Mouse (Mus musculus): ENCODE data around the gene 4931414P19Rik. TPM values are rescaled to one million over a fixed set of nuclear protein-coding genes. Genes with fewer than 3 reads are reported as not detected.
A peak's percentile ranks its signal among the peaks of the same experiment; 100 is the strongest.

The 4931414P19Rik gene
- polyA plus RNA-seq, 1 experiment from 2014 or later, result 8.3 TPM

DNA sequence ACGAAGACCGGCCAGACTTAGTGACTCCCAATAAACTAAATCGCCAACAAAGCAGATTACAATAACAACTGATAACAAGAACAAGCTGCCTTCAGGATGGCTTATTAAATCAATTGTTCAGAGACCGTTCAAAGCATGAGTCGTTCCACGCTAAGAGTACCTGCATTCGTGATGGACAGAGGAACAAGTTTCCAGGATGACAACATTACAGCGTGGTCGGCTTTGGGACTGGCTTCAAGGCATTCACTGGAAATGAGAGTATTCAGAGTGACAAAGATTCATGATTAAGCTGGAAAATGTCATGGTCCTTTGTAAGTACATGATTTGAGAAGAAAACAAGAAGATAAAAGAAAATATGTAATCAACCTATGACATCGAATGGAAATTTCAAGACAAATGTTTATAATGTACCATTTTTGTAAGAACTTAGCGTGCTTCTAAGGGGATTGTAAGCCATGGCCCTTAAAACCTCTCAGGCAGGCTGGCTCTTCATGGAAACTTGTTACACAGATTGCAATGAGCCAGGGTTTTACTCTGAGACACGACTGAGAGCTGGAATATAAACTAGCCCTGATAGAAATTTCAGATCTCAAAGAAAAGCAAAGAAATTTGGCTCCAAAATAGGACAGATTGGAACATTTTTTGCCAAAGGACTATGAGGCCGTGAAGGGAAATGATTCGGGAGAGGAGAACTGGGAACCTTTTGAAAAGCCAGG is 45.1 kb downstream of the 4931414P19Rik start:
- no peaks in the 10 kb centered on the region for H3K4me1 ChIP-seq (ENCODE audit: control insufficient read depth, insufficient read depth, low read length)
- H3K4me3 ChIP-seq (ENCODE audit: low read depth, low read length), result no peak overlapping the region
- WGBS, result 80% methylated on average over 14 of the region's 14 CpGs
- no peak overlapping the region for H3K9ac ChIP-seq (replicated peaks; ENCODE audit: low read depth, low read length)
- H3K9me3 ChIP-seq (ENCODE audit: control insufficient read depth, low read depth, low read length), result no peaks in the 10 kb centered on the region
- ATAC-seq (ENCODE audit: insufficient number of reproducible peaks, insufficient read depth, low FRiP score, low read depth), result no peak
- no peak overlapping the region for H3K4me2 ChIP-seq (replicated peaks; ENCODE audit: low read depth, low read length)
- no peaks in the 10 kb centered on the region for H3K27me3 ChIP-seq (ENCODE audit: control insufficient read depth, insufficient read depth, low read length)
- H3K36me3 ChIP-seq (ENCODE audit: control insufficient read depth, insufficient read depth, low read length), result no peaks in the 10 kb centered on the region
- no peak overlapping the region for H3K27ac ChIP-seq (ENCODE audit: low read length)

DNA sequence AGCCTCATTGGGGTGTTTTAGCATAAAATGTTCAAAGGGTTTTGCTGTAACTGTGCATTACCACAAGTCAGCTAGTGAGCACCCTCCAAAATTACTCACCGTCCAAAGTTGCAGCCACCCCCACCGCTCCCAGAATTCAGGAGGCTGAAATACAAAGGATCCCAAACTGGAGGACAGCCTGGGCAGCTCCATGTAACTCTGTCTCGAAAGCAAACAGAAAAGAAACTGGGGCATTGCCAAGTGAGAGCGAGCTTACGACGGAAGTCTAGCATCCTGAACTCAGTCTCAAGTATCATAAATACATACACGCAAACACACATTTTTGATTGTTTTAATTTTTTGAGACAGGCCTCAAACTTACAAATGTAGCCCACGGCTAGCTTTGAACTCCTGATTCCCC is 48.5 kb downstream of the 4931414P19Rik start:
- no peak overlapping the region for H3K4me2 ChIP-seq (replicated peaks; ENCODE audit: low read depth, low read length)
- H3K27ac ChIP-seq (ENCODE audit: low read length), result no peak overlapping the region
- no peak for ATAC-seq (ENCODE audit: insufficient number of reproducible peaks, insufficient read depth, low FRiP score, low read depth)
- H3K4me3 ChIP-seq (ENCODE audit: low read depth, low read length), result no peak overlapping the region
- no peaks in the 10 kb centered on the region for H3K9me3 ChIP-seq (ENCODE audit: control insufficient read depth, low read depth, low read length)
- WGBS, result 73% methylated on average over 8 of the region's 8 CpGs
- H3K4me1 ChIP-seq (ENCODE audit: control insufficient read depth, insufficient read depth, low read length), result peaks cover 5% of the 10 kb centered on the region; the same call in 1 of the 2 replicates
- H3K36me3 ChIP-seq (ENCODE audit: control insufficient read depth, insufficient read depth, low read length), result no peaks in the 10 kb centered on the region
- no peak overlapping the region for H3K9ac ChIP-seq (replicated peaks; ENCODE audit: low read depth, low read length)
- H3K27me3 ChIP-seq (ENCODE audit: control insufficient read depth, insufficient read depth, low read length), result no peaks in the 10 kb centered on the region

DNA sequence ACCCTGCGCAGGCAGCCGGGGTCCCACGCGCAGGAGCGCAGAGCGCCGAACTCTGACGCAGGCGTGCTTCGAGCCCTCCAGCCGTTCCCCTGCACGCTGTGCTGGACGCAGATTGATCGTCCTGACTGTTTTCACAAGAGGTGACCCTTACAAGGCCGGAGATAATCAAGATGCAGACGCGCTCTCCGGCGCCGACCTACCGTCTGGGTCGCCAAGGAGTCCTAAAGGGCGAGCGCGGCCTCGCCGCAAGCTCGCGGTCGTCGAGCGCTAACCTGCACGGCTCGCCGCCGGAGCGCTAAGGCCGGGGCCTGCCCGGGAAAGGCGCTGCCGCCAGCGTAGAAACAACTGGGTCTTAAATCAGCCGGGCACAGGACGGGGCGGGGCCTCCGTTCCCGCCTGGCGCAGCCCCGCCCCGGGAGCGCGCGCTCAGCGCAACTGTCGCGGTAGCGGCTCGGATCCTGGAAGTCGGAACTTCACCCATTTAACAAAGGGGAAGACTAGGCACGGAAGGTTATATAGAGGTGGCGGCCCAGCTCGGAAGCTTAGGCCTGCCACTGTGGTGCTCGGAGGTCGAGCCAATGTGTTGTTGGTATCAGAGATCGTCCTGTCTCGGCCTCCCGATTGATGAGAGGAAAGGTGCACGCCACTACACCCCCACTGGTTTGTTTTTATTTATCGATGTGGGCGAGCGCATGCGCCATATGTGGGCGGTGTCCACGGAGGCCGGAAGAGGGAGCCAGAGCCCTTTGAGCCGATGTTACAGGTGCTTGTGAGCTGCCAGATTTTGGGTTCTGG is 51.6 kb downstream of the 4931414P19Rik start, which contains the start of gene Haus4:
Haus4 (minus strand) TSS at position 642 of the 795 bp plus-strand sequence.
- H3K27ac ChIP-seq (ENCODE audit: low read length), result peak within 1 kb of the TSS; percentile 86
- peak within 1 kb of the TSS; percentile 64 for H3K4me3 ChIP-seq (ENCODE audit: low read depth, low read length)
- peaks cover 3% of the 10 kb centered on the region; the same call in 1 of the 2 replicates for H3K36me3 ChIP-seq (ENCODE audit: control insufficient read depth, insufficient read depth, low read length)
- H3K4me1 ChIP-seq (ENCODE audit: control insufficient read depth, insufficient read depth, low read length), result peaks cover 5% of the 10 kb centered on the region; the same call in 1 of the 2 replicates
- H3K9me3 ChIP-seq (ENCODE audit: control insufficient read depth, low read depth, low read length), result no peaks in the 10 kb centered on the region
- no peaks in the 10 kb centered on the region for H3K27me3 ChIP-seq (ENCODE audit: control insufficient read depth, insufficient read depth, low read length)
- peak within 1 kb of the TSS; percentile 85 for H3K4me2 ChIP-seq (replicated peaks; ENCODE audit: low read depth, low read length)
- WGBS, result under 1% methylated on average over 76 of the region's 76 CpGs
- ATAC-seq (ENCODE audit: insufficient number of reproducible peaks, insufficient read depth, low FRiP score, low read depth), result peak; percentile 96
- peak within 1 kb of the TSS; percentile 80 for H3K9ac ChIP-seq (replicated peaks; ENCODE audit: low read depth, low read length)

DNA sequence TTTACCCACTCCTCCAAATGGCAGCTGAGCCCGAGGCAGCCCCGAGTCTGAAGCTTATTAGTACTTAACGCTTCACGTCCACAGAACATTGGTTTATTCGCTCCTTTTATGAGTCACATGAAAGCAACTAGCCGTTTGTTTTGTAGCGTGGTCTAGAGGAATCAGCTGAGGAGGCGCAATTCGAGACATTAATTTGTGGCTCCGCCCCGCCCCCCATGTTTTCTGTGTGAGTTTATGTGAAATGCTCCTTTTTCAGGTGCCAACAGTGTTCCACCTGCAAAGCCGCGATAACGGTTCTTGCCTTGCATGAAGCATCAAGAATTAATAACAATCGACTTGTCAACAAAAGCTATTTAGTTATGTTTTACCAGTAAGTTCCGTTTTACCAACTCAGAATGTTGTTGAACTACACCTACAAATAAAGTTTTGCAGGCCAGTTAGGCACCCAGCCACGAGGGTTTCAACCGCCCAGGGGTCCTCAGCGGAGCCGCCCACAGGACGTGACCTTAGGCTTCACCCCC is 52.3 kb downstream of the 4931414P19Rik start:
- H3K9me3 ChIP-seq (ENCODE audit: control insufficient read depth, low read depth, low read length), result no peaks in the 10 kb centered on the region
- H3K27me3 ChIP-seq (ENCODE audit: control insufficient read depth, insufficient read depth, low read length), result no peaks in the 10 kb centered on the region
- ATAC-seq (ENCODE audit: insufficient number of reproducible peaks, insufficient read depth, low FRiP score, low read depth), result no peak
- peaks cover 5% of the 10 kb centered on the region; the same call in 1 of the 2 replicates for H3K4me1 ChIP-seq (ENCODE audit: control insufficient read depth, insufficient read depth, low read length)
- peaks cover 3% of the 10 kb centered on the region; the same call in 1 of the 2 replicates for H3K36me3 ChIP-seq (ENCODE audit: control insufficient read depth, insufficient read depth, low read length)
- peak overlapping the region; percentile 86 for H3K27ac ChIP-seq (ENCODE audit: low read length)
- H3K4me3 ChIP-seq (ENCODE audit: low read depth, low read length), result peak overlapping the region; percentile 64
- peak overlapping the region; percentile 85 for H3K4me2 ChIP-seq (replicated peaks; ENCODE audit: low read depth, low read length)
- 4% methylated on average over 21 of the region's 21 CpGs for WGBS
- H3K9ac ChIP-seq (replicated peaks; ENCODE audit: low read depth, low read length), result peak overlapping the region; percentile 80

DNA sequence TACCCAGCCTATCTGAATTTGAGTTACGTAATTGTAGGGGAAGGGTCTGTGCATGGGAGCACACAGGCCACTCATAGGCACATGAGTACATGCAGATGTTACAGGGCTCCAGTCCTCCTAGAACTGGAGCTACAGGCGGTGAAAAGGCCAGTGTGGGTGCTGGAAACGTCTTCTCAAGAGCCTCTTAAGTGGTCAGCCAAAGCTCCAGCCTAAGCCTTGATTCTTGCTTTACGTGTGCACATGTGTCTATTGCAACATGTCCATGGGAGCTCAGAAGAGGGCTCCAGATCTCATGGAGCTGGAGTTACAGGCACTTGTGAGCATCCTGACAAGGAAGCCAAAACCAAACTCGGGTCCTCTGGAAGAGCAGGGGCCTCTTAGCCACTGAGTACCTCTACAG is 61.1 kb downstream of the 4931414P19Rik start:
- no peaks in the 10 kb centered on the region for H3K9me3 ChIP-seq (ENCODE audit: control insufficient read depth, low read depth, low read length)
- H3K9ac ChIP-seq (replicated peaks; ENCODE audit: low read depth, low read length), result no peak overlapping the region
- H3K4me2 ChIP-seq (replicated peaks; ENCODE audit: low read depth, low read length), result no peak overlapping the region
- H3K4me3 ChIP-seq (ENCODE audit: low read depth, low read length), result no peak overlapping the region
- WGBS, result 91% methylated on average over 5 of the region's 5 CpGs
- ATAC-seq (ENCODE audit: insufficient number of reproducible peaks, insufficient read depth, low FRiP score, low read depth), result no peak
- no peaks in the 10 kb centered on the region for H3K27me3 ChIP-seq (ENCODE audit: control insufficient read depth, insufficient read depth, low read length)
- H3K27ac ChIP-seq (ENCODE audit: low read length), result no peak overlapping the region
- H3K36me3 ChIP-seq (ENCODE audit: control insufficient read depth, insufficient read depth, low read length), result peaks cover 23% of the 10 kb centered on the region
- H3K4me1 ChIP-seq (ENCODE audit: control insufficient read depth, insufficient read depth, low read length), result no peaks in the 10 kb centered on the region

DNA sequence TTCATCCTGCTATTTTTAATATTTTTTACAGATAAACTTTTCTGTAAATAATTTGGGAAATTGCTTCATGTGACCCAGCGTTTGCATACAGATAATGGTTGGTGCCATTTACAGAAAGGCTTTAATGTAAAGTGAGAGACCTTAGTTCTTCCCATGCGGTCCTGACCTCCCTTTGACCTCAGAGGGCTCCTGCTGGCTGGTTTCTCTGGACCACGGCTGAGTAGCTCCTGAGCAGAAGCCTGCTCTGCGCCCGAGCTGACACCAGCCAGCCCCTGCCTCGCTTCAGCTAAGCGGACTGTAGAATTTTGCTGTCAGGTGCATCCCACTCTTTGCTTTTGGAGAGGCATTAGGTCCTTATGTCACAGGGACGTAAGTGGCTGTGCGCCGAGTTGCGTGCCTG is 65.0 kb downstream of the 4931414P19Rik start:
- Histone ChIP-seq H3K27ac (ENCODE audit: low read length) (no peak overlapping the region), H3K27me3 (ENCODE audit: control insufficient read depth, insufficient read depth, low read length) (no peaks in the 10 kb centered on the region), H3K9me3 (ENCODE audit: control insufficient read depth, low read depth, low read length) (no peaks in the 10 kb centered on the region), H3K4me1 (ENCODE audit: control insufficient read depth, insufficient read depth, low read length) (no peaks in the 10 kb centered on the region), H3K9ac (replicated peaks; ENCODE audit: low read depth, low read length) (no peak overlapping the region), H3K4me2 (replicated peaks; ENCODE audit: low read depth, low read length) (no peak overlapping the region), H3K4me3 (ENCODE audit: low read depth, low read length) (no peak overlapping the region), H3K36me3 (ENCODE audit: control insufficient read depth, insufficient read depth, low read length) (peaks cover 10% of the 10 kb centered on the region)
- 63% methylated on average over 11 of the region's 11 CpGs for WGBS
- ATAC-seq (ENCODE audit: insufficient number of reproducible peaks, insufficient read depth, low FRiP score, low read depth), result no peak

DNA sequence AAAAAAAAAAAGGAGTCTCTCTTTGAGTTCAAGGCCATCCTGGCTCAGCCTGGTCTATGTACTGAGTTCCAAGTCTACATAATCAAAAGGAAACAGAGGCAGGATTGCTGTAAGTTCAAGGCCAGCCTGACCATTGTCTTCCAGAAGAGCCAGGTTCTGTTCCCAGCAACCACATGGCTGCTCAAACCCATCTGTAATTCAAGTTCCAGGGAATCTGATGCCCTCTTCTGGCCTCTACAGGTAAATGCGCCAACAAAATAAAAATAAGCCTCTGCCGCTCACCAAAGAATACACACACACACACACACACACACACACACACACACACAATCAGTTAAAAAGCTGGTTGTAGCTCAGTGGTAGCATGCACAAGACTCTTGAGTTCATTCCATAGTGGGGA is 67.2 kb downstream of the 4931414P19Rik start:
- no peak overlapping the region for H3K4me3 ChIP-seq (ENCODE audit: low read depth, low read length)
- ATAC-seq (ENCODE audit: insufficient number of reproducible peaks, insufficient read depth, low FRiP score, low read depth), result no peak
- H3K36me3 ChIP-seq (ENCODE audit: control insufficient read depth, insufficient read depth, low read length), result peaks cover 1% of the 10 kb centered on the region; the same call in 1 of the 2 replicates
- H3K27ac ChIP-seq (ENCODE audit: low read length), result no peak overlapping the region
- H3K27me3 ChIP-seq (ENCODE audit: control insufficient read depth, insufficient read depth, low read length), result no peaks in the 10 kb centered on the region
- no peak overlapping the region for H3K4me2 ChIP-seq (replicated peaks; ENCODE audit: low read depth, low read length)
- no peaks in the 10 kb centered on the region for H3K4me1 ChIP-seq (ENCODE audit: control insufficient read depth, insufficient read depth, low read length)
- 87% methylated on average over 2 of the region's 2 CpGs for WGBS
- H3K9me3 ChIP-seq (ENCODE audit: control insufficient read depth, low read depth, low read length), result no peaks in the 10 kb centered on the region
- H3K9ac ChIP-seq (replicated peaks; ENCODE audit: low read depth, low read length), result no peak overlapping the region
